Mouse (Mus musculus): Measurements from ENCODE around the gene Phc2. TPM values are rescaled to one million over a fixed set of nuclear protein-coding genes. Genes with fewer than 3 reads are reported as not detected.

Gene Phc2
- polyA plus RNA-seq, 1 experiment from 2014 or later: 27.1 TPM

- WGBS: 18% methylated on average over 5 of the region's 5 CpGs
- H3K27ac ChIP-seq (replicated peaks): peak overlapping the region; percentile 65
- ATAC-seq (ENCODE audit: low FRiP score, low TSS enrichment) (peak; percentile 55; the same call in 1 of the 2 replicates), DNase-seq (ENCODE audit: low spot score) (peak; percentile 56)
- no peaks in the 10 kb centered on the region for H3K36me3 ChIP-seq (ENCODE audit: control insufficient read depth, insufficient read depth, low read length)
- H3K27me3 ChIP-seq (ENCODE audit: control insufficient read depth, insufficient read depth, low read length): no peaks in the 10 kb centered on the region
- peak; percentile 2; the same call in 1 of the 2 replicates for TF ChIP-seq CTCF (IDR thresholded peaks at IDR 0.05; ENCODE audit: low read depth)
- TF ChIP-seq EP300 (optimal IDR thresholded peaks at IDR 0.05): no peak
- peaks cover 39% of the 10 kb centered on the region for H3K4me1 ChIP-seq (replicated peaks; ENCODE audit: control insufficient read depth, insufficient read depth)
- no peak overlapping the region for H3K4me3 ChIP-seq (ENCODE audit: low read depth, low read length)
- H3K4me2 ChIP-seq (replicated peaks; ENCODE audit: low read depth): peak overlapping the region; percentile 32; the same call in 1 of the 2 replicates
- H3K9ac ChIP-seq (ENCODE audit: low read length): peak overlapping the region; percentile 23; the same call in 1 of the 2 replicates
- no peaks in the 10 kb centered on the region for H3K9me3 ChIP-seq (ENCODE audit: control insufficient read depth, low read length)
These were observed 79.7 kb downstream of the Phc2 start for GRCm38 (mm10) chr4:128734217-128734616.

- Histone ChIP-seq H3K9ac (ENCODE audit: low read length) (no peak overlapping the region), H3K4me3 (ENCODE audit: low read depth, low read length) (no peak overlapping the region), H3K9me3 (ENCODE audit: control insufficient read depth, low read length) (no peaks in the 10 kb centered on the region), H3K4me2 (replicated peaks; ENCODE audit: low read depth) (peak overlapping the region; percentile 6; the same call in 1 of the 2 replicates), H3K27me3 (ENCODE audit: control insufficient read depth, insufficient read depth, low read length) (no peaks in the 10 kb centered on the region), H3K36me3 (ENCODE audit: control insufficient read depth, insufficient read depth, low read length) (no peaks in the 10 kb centered on the region), H3K27ac (replicated peaks) (peak overlapping the region; percentile 65), H3K4me1 (replicated peaks; ENCODE audit: control insufficient read depth, insufficient read depth) (peaks cover 35% of the 10 kb centered on the region)
- TF ChIP-seq CTCF (IDR thresholded peaks at IDR 0.05; ENCODE audit: low read depth) (no peak), EP300 (optimal IDR thresholded peaks at IDR 0.05) (no peak)
- ATAC-seq (ENCODE audit: low FRiP score, low TSS enrichment) (peak; percentile 33), DNase-seq (ENCODE audit: low spot score) (peak; percentile 58)
- WGBS: 56% methylated on average over 18 of the region's 18 CpGs
These were observed 80.5 kb downstream of the Phc2 start for GRCm38 (mm10) chr4:128734721-128735671.

- Histone ChIP-seq H3K27ac (replicated peaks) (peak overlapping the region; percentile 61), H3K4me1 (replicated peaks; ENCODE audit: control insufficient read depth, insufficient read depth) (peaks cover 31% of the 10 kb centered on the region), H3K4me2 (replicated peaks; ENCODE audit: low read depth) (no peak overlapping the region), H3K36me3 (ENCODE audit: control insufficient read depth, insufficient read depth, low read length) (no peaks in the 10 kb centered on the region), H3K9me3 (ENCODE audit: control insufficient read depth, low read length) (no peaks in the 10 kb centered on the region), H3K9ac (ENCODE audit: low read length) (no peak overlapping the region), H3K4me3 (ENCODE audit: low read depth, low read length) (no peak overlapping the region), H3K27me3 (ENCODE audit: control insufficient read depth, insufficient read depth, low read length) (no peaks in the 10 kb centered on the region)
- WGBS: 17% methylated on average over 6 of the region's 6 CpGs
- DNase-seq (ENCODE audit: low spot score): peak; percentile 61
- ATAC-seq (ENCODE audit: low FRiP score, low TSS enrichment): no peak
- TF ChIP-seq EP300 (optimal IDR thresholded peaks at IDR 0.05): no peak
- no peak for TF ChIP-seq CTCF (IDR thresholded peaks at IDR 0.05; ENCODE audit: low read depth)
These were observed 82.7 kb downstream of the Phc2 start for GRCm38 (mm10) chr4:128737137-128737589.

GRCm38 (mm10) chr4:128737825-128738610, 83.5 kb downstream of the Phc2 start:
- Histone ChIP-seq H3K4me2 (replicated peaks; ENCODE audit: low read depth) (no peak overlapping the region), H3K9me3 (ENCODE audit: control insufficient read depth, low read length) (no peaks in the 10 kb centered on the region), H3K4me3 (ENCODE audit: low read depth, low read length) (no peak overlapping the region), H3K4me1 (replicated peaks; ENCODE audit: control insufficient read depth, insufficient read depth) (peaks cover 31% of the 10 kb centered on the region), H3K27ac (replicated peaks) (peak overlapping the region; percentile 61), H3K36me3 (ENCODE audit: control insufficient read depth, insufficient read depth, low read length) (no peaks in the 10 kb centered on the region), H3K27me3 (ENCODE audit: control insufficient read depth, insufficient read depth, low read length) (no peaks in the 10 kb centered on the region), H3K9ac (ENCODE audit: low read length) (no peak overlapping the region)
- no peak for TF ChIP-seq CTCF (IDR thresholded peaks at IDR 0.05; ENCODE audit: low read depth)
- 41% methylated on average over 14 of the region's 14 CpGs for WGBS
- DNase-seq (ENCODE audit: low spot score) (peak; percentile 58), ATAC-seq (ENCODE audit: low FRiP score, low TSS enrichment) (no peak)

- Histone ChIP-seq H3K4me2 (replicated peaks; ENCODE audit: low read depth) (no peak overlapping the region), H3K36me3 (ENCODE audit: control insufficient read depth, insufficient read depth, low read length) (peaks cover 21% of the 10 kb centered on the region), H3K4me3 (ENCODE audit: low read depth, low read length) (no peak overlapping the region), H3K9me3 (ENCODE audit: control insufficient read depth, low read length) (no peaks in the 10 kb centered on the region), H3K4me1 (replicated peaks; ENCODE audit: control insufficient read depth, insufficient read depth) (peaks cover 6% of the 10 kb centered on the region), H3K27ac (replicated peaks) (no peak overlapping the region), H3K27me3 (ENCODE audit: control insufficient read depth, insufficient read depth, low read length) (no peaks in the 10 kb centered on the region), H3K9ac (ENCODE audit: low read length) (no peak overlapping the region)
- ATAC-seq (ENCODE audit: low FRiP score, low TSS enrichment) (no peak), DNase-seq (ENCODE audit: low spot score) (no peak)
- no peak for TF ChIP-seq EP300 (optimal IDR thresholded peaks at IDR 0.05)
- no peak for TF ChIP-seq CTCF (IDR thresholded peaks at IDR 0.05; ENCODE audit: low read depth)
- 24% methylated on average over 1 of the region's 1 CpGs for WGBS
These were observed 86.4 kb downstream of the Phc2 start for GRCm38 (mm10) chr4:128740878-128741277.

Measured in stomach, postnatal 0 days (tissue).